Comparison of ENCODE assay signal across 17 mouse cellular contexts in the genomic region with DNA sequence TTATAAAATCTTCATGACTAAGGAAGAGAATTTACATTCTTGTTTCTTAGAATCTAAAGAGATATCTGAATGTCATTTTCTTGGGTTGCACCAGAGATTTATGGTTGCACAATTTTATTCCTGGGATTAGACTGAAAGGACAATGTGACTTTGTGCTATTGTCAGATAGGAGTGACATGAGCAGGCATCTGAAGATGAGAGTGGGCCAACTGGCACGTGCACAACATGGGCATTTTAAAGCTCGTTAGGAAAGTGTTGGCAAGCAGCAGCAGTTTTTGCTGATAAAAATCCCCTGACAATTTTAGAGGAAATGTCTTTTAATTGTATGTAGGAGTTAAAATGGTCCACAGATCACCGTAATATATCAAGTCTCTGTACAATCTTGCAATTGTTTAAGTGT.
DNase-seq lines count a peak whose midpoint lies in the region; ATAC-seq and TF ChIP-seq lines count a peak whose summit lies in the region.
"Had no signal": no experiment of that assay in that cellular context is flagged by ENCODE, and none has a peak within 500 bp of the region (broad histone marks: within the 10 kb centered on the region; RNA-seq: fewer than 3 reads in every experiment).

No protein-coding gene starts in this region.

- H3K27ac ChIP-seq in forebrain, embryonic 13.5 days: no peak overlapping the region
- no peak overlapping the region for H3K27ac ChIP-seq in forebrain, embryonic 12.5 days
- H3K27ac ChIP-seq in hindbrain, embryonic 14.5 days: no peak overlapping the region
- H3K27ac ChIP-seq in hindbrain, embryonic 10.5 days: no peak overlapping the region
- H3K27ac ChIP-seq in midbrain, postnatal 0 days (ENCODE audit: low read depth, low read length): no peak overlapping the region
- no peak overlapping the region for H3K27ac ChIP-seq in midbrain, embryonic 11.5 days (ENCODE audit: low read depth, low read length)
- no peak overlapping the region for H3K27ac ChIP-seq in gastrocnemius, adult 2 months
- H3K27ac ChIP-seq: embryonic facial prominence, embryonic 10.5 days; intestine, embryonic 15.5 days had no signal

- H3K4me1 ChIP-seq in forebrain, embryonic 13.5 days: no peaks in the 10 kb centered on the region
- H3K4me1 ChIP-seq in forebrain, embryonic 12.5 days: no peaks in the 10 kb centered on the region
- H3K4me1 ChIP-seq in hindbrain, embryonic 14.5 days (replicated peaks; ENCODE audit: control insufficient read depth, insufficient read depth, low read length): no peaks in the 10 kb centered on the region
- no peaks in the 10 kb centered on the region for H3K4me1 ChIP-seq in hindbrain, embryonic 10.5 days (replicated peaks)
- no peaks in the 10 kb centered on the region for H3K4me1 ChIP-seq in midbrain, postnatal 0 days (ENCODE audit: insufficient read depth, low read length)
- H3K4me1 ChIP-seq in midbrain, embryonic 11.5 days (ENCODE audit: control insufficient read depth, insufficient read depth, low read length): no peaks in the 10 kb centered on the region
- H3K4me1 ChIP-seq: embryonic facial prominence, embryonic 10.5 days; heart, embryonic 12.5 days; intestine, embryonic 15.5 days had no signal

- DNase-seq in hindbrain, embryonic 14.5 days (ENCODE audit: low spot score): peak; percentile 36
- no peak for DNase-seq in hindbrain, embryonic 10.5 days (ENCODE audit: low spot score)
- DNase-seq in midbrain, postnatal 0 days (ENCODE audit: low spot score): peak; percentile 37
- DNase-seq in midbrain, embryonic 11.5 days (ENCODE audit: low spot score, missing footprints): no peak
- DNase-seq in gastrocnemius, adult 2 months: no peak
- DNase-seq: adrenal gland, postnatal 14 days; cerebellum, adult 8-10 months; gastrocnemius, postnatal 25 days; kidney, adult 18-20 months had no signal

- intact Hi-C loops in gastrocnemius, adult 2 months (cut with DNase I): no loop called here

- no peak overlapping the region for H3K4me2 ChIP-seq in forebrain, embryonic 13.5 days
- H3K4me2 ChIP-seq in forebrain, embryonic 12.5 days: no peak overlapping the region
- no peak overlapping the region for H3K4me2 ChIP-seq in hindbrain, embryonic 14.5 days (replicated peaks)
- H3K4me2 ChIP-seq in midbrain, postnatal 0 days (ENCODE audit: low read depth, low read length, poor library complexity, severe bottlenecking): no peak overlapping the region
- H3K4me2 ChIP-seq in midbrain, embryonic 11.5 days: no peak overlapping the region
- H3K4me2 ChIP-seq: heart, embryonic 12.5 days; intestine, embryonic 15.5 days had no signal

- H3K27me3 ChIP-seq in forebrain, embryonic 13.5 days: no peaks in the 10 kb centered on the region
- no peaks in the 10 kb centered on the region for H3K27me3 ChIP-seq in forebrain, embryonic 12.5 days
- no peaks in the 10 kb centered on the region for H3K27me3 ChIP-seq in hindbrain, embryonic 14.5 days (ENCODE audit: control insufficient read depth, insufficient read depth, low read length)
- no peaks in the 10 kb centered on the region for H3K27me3 ChIP-seq in hindbrain, embryonic 10.5 days (ENCODE audit: insufficient read depth, poor library complexity, severe bottlenecking)
- no peaks in the 10 kb centered on the region for H3K27me3 ChIP-seq in midbrain, postnatal 0 days (ENCODE audit: insufficient read depth, low read length)
- H3K27me3 ChIP-seq in midbrain, embryonic 11.5 days (ENCODE audit: control insufficient read depth, insufficient read depth, low read length): no peaks in the 10 kb centered on the region
- H3K27me3 ChIP-seq: CH12.LX; heart, embryonic 12.5 days; intestine, embryonic 15.5 days had no signal

- no peak overlapping the region for H3K4me3 ChIP-seq in forebrain, embryonic 13.5 days
- no peak overlapping the region for H3K4me3 ChIP-seq in forebrain, embryonic 12.5 days (replicated peaks)
- H3K4me3 ChIP-seq in hindbrain, embryonic 14.5 days (replicated peaks; ENCODE audit: low read length): no peak overlapping the region
- no peak overlapping the region for H3K4me3 ChIP-seq in hindbrain, embryonic 10.5 days
- H3K4me3 ChIP-seq in midbrain, postnatal 0 days (ENCODE audit: low read depth, low read length): no peak overlapping the region
- H3K4me3 ChIP-seq in midbrain, embryonic 11.5 days (ENCODE audit: low read depth, low read length): no peak overlapping the region
- no peak overlapping the region for H3K4me3 ChIP-seq in gastrocnemius, adult 2 months
- H3K4me3 ChIP-seq: embryonic facial prominence, embryonic 10.5 days; heart, embryonic 12.5 days; intestine, embryonic 15.5 days had no signal

- TF ChIP-seq CTCF in midbrain, postnatal 0 days (IDR thresholded peaks at IDR 0.05): no peak
- no peak for TF ChIP-seq CTCF in gastrocnemius, adult 2 months (IDR thresholded peaks at IDR 0.05)

- no peak overlapping the region for H3K9ac ChIP-seq in forebrain, embryonic 13.5 days
- no peak overlapping the region for H3K9ac ChIP-seq in forebrain, embryonic 12.5 days
- no peak overlapping the region for H3K9ac ChIP-seq in hindbrain, embryonic 14.5 days
- H3K9ac ChIP-seq in midbrain, postnatal 0 days (replicated peaks; ENCODE audit: low read length, poor library complexity, severe bottlenecking): no peak overlapping the region
- H3K9ac ChIP-seq in midbrain, embryonic 11.5 days (ENCODE audit: low read length): no peak overlapping the region
- H3K9ac ChIP-seq: heart, embryonic 12.5 days; intestine, embryonic 15.5 days had no signal

- H3K36me3 ChIP-seq in forebrain, embryonic 13.5 days (ENCODE audit: poor library complexity, severe bottlenecking): no peaks in the 10 kb centered on the region
- H3K36me3 ChIP-seq in forebrain, embryonic 12.5 days (replicated peaks): no peaks in the 10 kb centered on the region
- H3K36me3 ChIP-seq in hindbrain, embryonic 14.5 days (replicated peaks; ENCODE audit: control insufficient read depth, insufficient read depth): no peaks in the 10 kb centered on the region
- no peaks in the 10 kb centered on the region for H3K36me3 ChIP-seq in hindbrain, embryonic 10.5 days
- no peaks in the 10 kb centered on the region for H3K36me3 ChIP-seq in midbrain, postnatal 0 days (ENCODE audit: insufficient read depth, low read length)
- no peaks in the 10 kb centered on the region for H3K36me3 ChIP-seq in midbrain, embryonic 11.5 days (ENCODE audit: control insufficient read depth, insufficient read depth, low read length)
- H3K36me3 ChIP-seq: embryonic facial prominence, embryonic 10.5 days; heart, embryonic 12.5 days; intestine, embryonic 15.5 days had no signal

- ATAC-seq in forebrain, embryonic 13.5 days: 0 out of 2 replicates have a peak, but pooled peaks have one; percentile 53
- no peak for ATAC-seq in forebrain, embryonic 12.5 days (ENCODE audit: low FRiP score)
- ATAC-seq in hindbrain, embryonic 14.5 days (ENCODE audit: low FRiP score): 0 out of 2 replicates have a peak, but pooled peaks have one; percentile 57
- ATAC-seq in midbrain, postnatal 0 days (ENCODE audit: low FRiP score): no peak
- ATAC-seq in midbrain, embryonic 11.5 days (ENCODE audit: low FRiP score): no peak
- ATAC-seq: activated CD4-positive, CD25-positive, alpha-beta regulatory T cell, adult 4 months; intestine, embryonic 15.5 days; Patski had no signal

- 34% methylated on average over 3 of the region's 3 CpGs for WGBS in forebrain, embryonic 13.5 days
- whole genome bisulfite sequencing in forebrain, embryonic 12.5 days: 55% methylated on average over 3 of the region's 3 CpGs
- 43% methylated on average over 3 of the region's 3 CpGs for WGBS in hindbrain, embryonic 14.5 days
- WGBS in hindbrain, embryonic 10.5 days: 78% methylated on average over 3 of the region's 3 CpGs
- 35% methylated on average over 3 of the region's 3 CpGs for WGBS in midbrain, postnatal 0 days
- WGBS in midbrain, embryonic 11.5 days: 77% methylated on average over 3 of the region's 3 CpGs

- no peaks in the 10 kb centered on the region for H3K9me3 ChIP-seq in forebrain, embryonic 13.5 days (replicated peaks)
- no peaks in the 10 kb centered on the region for H3K9me3 ChIP-seq in forebrain, embryonic 12.5 days
- no peaks in the 10 kb centered on the region for H3K9me3 ChIP-seq in hindbrain, embryonic 14.5 days (ENCODE audit: control insufficient read depth, low read length)
- no peaks in the 10 kb centered on the region for H3K9me3 ChIP-seq in hindbrain, embryonic 10.5 days
- no peaks in the 10 kb centered on the region for H3K9me3 ChIP-seq in midbrain, postnatal 0 days (ENCODE audit: low read length)
- H3K9me3 ChIP-seq in midbrain, embryonic 11.5 days (ENCODE audit: control insufficient read depth, low read length): no peaks in the 10 kb centered on the region
- H3K9me3 ChIP-seq: embryonic facial prominence, embryonic 10.5 days; heart, embryonic 12.5 days; intestine, embryonic 15.5 days had no signal

Comparison
In these comparisons a context has a peak if more than half of its experiments do, and no peak if none do; other contexts are left out.
1. ATAC-seq: peak in forebrain, embryonic 13.5 days (single experiment) and hindbrain, embryonic 14.5 days (single experiment); none in forebrain, embryonic 12.5 days (single experiment), midbrain, postnatal 0 days (single experiment) and midbrain, embryonic 11.5 days (single experiment).
2. DNase-seq: peak in hindbrain, embryonic 14.5 days (single experiment) and midbrain, postnatal 0 days (single experiment); none in hindbrain, embryonic 10.5 days (single experiment), midbrain, embryonic 11.5 days (single experiment) and gastrocnemius, adult 2 months (single experiment).